Mouse (Mus musculus) megakaryocyte, embryonic 14.5 days (primary cell): ENCODE measurements around the gene Rubcnl. TPM values are rescaled to one million over a fixed set of nuclear protein-coding genes. Genes with fewer than 3 reads are reported as not detected.
A peak's percentile ranks its signal among the peaks of the same experiment; 100 is the strongest.

Experiments used
- H3K27me3 ChIP-seq: replicated peaks from 2 replicates; pipeline ENCODE3; 2012; ENCODE audit warnings: inconsistent platforms
- H3K36me3 ChIP-seq: replicated peaks from 2 replicates; pipeline ENCODE3; 2012; ENCODE audit warnings: low read length, inconsistent platforms, mixed read lengths
- H3K4me1 ChIP-seq: 2 replicates; pipeline ENCODE4 v1.6.1; 2012; ENCODE audit warnings: inconsistent platforms
- H3K4me3 ChIP-seq: replicated peaks from 2 replicates; pipeline ENCODE3; 2012; ENCODE audit warnings: moderate library complexity, mild to moderate bottlenecking, inconsistent platforms
- H3K9me3 ChIP-seq: 2 replicates; pipeline ENCODE4 v1.6.1; 2012; ENCODE audit warnings: inconsistent platforms
- FLI1 ChIP-seq: IDR thresholded peaks from 2 replicates; pipeline ENCODE4 v1.6.1; 2012; ENCODE audit warnings: low read length, inconsistent platforms, mixed read lengths
- GATA1 ChIP-seq: IDR thresholded peaks from 3 replicates; pipeline ENCODE4 v1.6.1; 2012; ENCODE audit warnings: mixed read lengths, low read length, inconsistent platforms, borderline replicate concordance
- polyA plus RNA-seq: library from polyadenylated mRNA; stranded (reverse); fragments of >175 nt; gene quantifications from 2 replicates; pipeline ENCODE4 v1.2.3, GENCODE M21; 2012; ENCODE audit warnings: low replicate concordance; ENCODE audit not compliant: insufficient read depth

Rubcnl gene
- polyA plus RNA-seq, 1 experiment, result 0.11 TPM

DNA sequence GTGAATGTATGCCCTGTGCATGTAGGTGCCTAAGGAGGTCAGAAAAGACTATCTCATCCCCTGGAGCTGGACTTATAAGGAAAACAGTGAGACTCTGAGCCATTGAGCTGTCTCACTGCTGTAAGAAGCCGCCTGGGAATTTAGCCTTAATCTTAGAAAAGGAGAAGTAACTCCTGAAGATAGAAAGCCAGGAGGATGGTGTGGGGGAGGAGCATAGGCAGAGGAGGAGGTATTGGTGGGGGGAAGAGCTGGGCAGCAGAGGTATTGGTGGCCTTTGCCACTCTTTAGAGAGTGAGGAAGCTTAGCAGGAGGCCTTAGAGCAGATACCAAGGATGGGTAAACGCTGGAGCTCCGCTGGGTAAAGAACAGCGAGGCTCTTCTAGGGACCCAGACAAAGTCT, 26.5 kb upstream of the Rubcnl start:
- peaks cover 9% of the 10 kb centered on the region for H3K4me1 ChIP-seq
- TF ChIP-seq GATA1 (no peak), FLI1 (no peak)
- peak overlapping the region; percentile 38 for H3K4me3 ChIP-seq
- no peaks in the 10 kb centered on the region for H3K9me3 ChIP-seq
- peaks cover 12% of the 10 kb centered on the region for H3K27me3 ChIP-seq
- no peaks in the 10 kb centered on the region for H3K36me3 ChIP-seq

DNA sequence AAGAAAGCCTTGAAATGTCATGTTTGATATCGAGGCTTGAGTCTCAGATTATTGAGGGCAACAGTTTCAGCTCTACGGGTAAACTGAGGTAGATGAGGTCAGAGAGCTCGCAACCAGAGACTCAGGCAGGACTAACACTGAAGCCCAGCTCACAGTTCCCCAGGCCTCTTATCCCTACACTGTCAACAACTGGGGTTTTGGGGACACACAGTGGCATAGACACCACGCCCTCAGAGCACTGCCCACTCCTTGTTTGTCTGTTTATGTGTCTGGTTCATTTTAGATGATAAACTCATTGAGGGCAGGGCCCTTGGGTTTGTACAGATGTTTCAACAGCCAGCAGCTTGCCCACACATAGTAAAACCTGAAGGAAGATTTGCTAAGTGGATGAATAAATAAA, 25.9 kb upstream of the Rubcnl start:
- TF ChIP-seq FLI1, result no peak
- Histone ChIP-seq H3K9me3 (no peaks in the 10 kb centered on the region), H3K27me3 (peaks cover 10% of the 10 kb centered on the region), H3K4me1 (peaks cover 9% of the 10 kb centered on the region), H3K36me3 (no peaks in the 10 kb centered on the region), H3K4me3 (no peak overlapping the region)

DNA sequence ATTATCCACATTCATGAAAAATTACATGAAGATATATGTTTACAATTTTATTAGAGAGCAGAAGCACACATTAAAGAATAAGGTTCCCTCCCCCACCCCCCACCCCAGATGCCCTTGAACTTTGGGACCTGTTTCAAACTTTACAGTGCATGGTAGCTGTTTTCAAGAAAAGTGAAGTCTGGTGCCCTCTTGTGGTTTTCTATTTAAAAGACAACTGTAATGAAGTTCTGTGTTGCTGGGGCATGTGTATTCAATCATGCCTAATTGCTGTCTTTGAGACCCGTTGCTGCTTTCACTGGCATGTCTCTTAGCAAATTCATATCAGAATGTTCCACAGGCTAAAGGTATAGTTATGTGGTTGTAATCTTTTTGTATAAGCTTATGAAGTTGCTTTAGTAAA, 25.3 kb upstream of the Rubcnl start:
- no peaks in the 10 kb centered on the region for H3K9me3 ChIP-seq

DNA sequence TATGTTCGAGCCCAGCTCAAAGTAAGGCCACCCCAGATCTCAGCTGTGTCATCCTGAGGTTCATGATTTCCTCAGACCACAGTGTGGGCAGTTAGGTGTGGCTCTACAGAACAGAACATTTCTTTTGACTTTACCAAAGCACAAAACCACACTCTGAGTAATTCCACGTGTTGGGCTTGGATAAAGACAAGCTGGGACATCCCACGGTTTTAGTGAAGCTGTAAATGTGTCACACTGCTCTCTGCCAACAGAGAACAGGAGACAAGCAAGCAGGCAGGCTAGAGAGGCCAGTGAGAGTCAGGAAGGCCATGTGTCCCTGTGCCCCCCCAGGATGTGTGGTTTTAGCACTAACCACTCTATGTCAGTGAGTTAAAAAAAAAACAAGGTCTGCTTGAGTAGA, 19.3 kb upstream of the Rubcnl start:
- no peak overlapping the region for H3K4me3 ChIP-seq
- H3K27me3 ChIP-seq, result peaks cover 13% of the 10 kb centered on the region
- no peaks in the 10 kb centered on the region for H3K36me3 ChIP-seq
- no peak for TF ChIP-seq FLI1
- TF ChIP-seq GATA1, result no peak
- H3K9me3 ChIP-seq, result no peaks in the 10 kb centered on the region
- H3K4me1 ChIP-seq, result peaks cover 10% of the 10 kb centered on the region

More for the DNA sequence above, 25.3 kb upstream of the Rubcnl start:
- H3K4me1 ChIP-seq, result peaks cover 9% of the 10 kb centered on the region
- peaks cover 9% of the 10 kb centered on the region for H3K27me3 ChIP-seq
- H3K36me3 ChIP-seq, result no peaks in the 10 kb centered on the region
- TF ChIP-seq GATA1 (no peak), FLI1 (no peak)
- H3K4me3 ChIP-seq, result no peak overlapping the region

DNA sequence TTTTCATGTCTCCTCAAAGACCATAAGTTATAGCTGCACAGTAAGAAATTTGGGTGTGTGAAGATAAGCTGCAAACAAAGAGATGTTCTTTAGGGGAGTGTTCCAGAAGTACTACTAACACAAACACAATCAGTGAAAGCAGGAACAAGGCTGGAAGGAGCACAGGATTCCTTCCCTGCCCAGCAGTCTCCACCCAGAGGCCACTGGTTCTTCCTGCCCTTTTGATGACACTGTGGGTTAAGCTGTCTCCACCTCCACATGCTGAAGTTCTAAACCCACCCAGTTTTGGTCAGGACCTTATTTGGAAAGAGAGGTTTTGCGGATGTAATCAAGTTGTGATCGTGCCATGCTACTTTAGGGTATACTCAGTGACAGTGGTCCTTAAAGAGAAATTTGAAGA, 18.8 kb upstream of the Rubcnl start:
- no peaks in the 10 kb centered on the region for H3K36me3 ChIP-seq
- peaks cover 10% of the 10 kb centered on the region for H3K4me1 ChIP-seq
- TF ChIP-seq GATA1 (no peak), FLI1 (no peak)
- no peak overlapping the region for H3K4me3 ChIP-seq
- no peaks in the 10 kb centered on the region for H3K9me3 ChIP-seq
- peaks cover 12% of the 10 kb centered on the region for H3K27me3 ChIP-seq

DNA sequence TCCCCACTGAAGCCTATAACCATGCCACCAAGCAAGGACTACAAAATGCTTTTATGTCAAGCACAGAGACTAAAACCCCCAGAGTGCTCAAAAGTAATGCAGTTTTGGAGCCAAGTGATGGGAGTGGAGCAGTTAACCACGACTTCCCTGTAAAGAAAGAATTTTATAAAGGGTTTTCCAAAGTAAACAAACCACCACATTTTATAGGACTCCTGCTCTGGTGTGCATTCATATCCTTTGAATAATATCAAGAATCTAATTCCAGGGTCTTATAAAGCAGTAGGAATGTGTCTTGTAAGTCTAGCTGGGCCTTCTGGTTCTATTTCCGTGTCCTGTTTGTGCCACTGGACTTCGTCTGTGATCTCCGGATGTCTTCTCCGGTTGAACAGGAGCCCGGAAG, 14.5 kb upstream of the Rubcnl start:
- no peak for TF ChIP-seq FLI1
- TF ChIP-seq GATA1, result no peak
- Histone ChIP-seq H3K36me3 (no peaks in the 10 kb centered on the region), H3K4me1 (peaks cover 16% of the 10 kb centered on the region), H3K27me3 (peaks cover 14% of the 10 kb centered on the region), H3K9me3 (no peaks in the 10 kb centered on the region), H3K4me3 (no peak overlapping the region)

DNA sequence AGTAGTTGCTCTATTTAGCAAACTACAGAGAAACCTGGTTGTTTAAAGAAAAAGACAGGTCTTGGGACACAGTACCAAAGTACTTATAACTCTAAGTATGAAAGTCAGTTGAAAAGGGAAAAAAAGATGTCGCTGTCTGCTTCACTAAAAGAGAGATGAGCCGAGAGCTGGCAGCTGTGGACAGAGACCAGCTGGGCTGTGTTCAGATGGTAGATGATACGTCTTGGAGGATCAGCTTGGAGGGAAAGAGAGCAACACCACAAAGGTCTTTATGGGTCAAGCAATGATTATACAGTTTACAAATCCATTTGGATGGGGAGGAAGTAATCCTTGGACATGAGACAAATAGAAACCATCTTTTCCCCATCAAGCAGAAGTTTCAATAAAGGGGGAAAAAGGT, 12.5 kb upstream of the Rubcnl start:
- TF ChIP-seq FLI1 (no peak), GATA1 (no peak)
- no peak overlapping the region for H3K4me3 ChIP-seq
- H3K27me3 ChIP-seq, result peaks cover 8% of the 10 kb centered on the region
- peaks cover 10% of the 10 kb centered on the region for H3K4me1 ChIP-seq
- no peaks in the 10 kb centered on the region for H3K36me3 ChIP-seq
- H3K9me3 ChIP-seq, result no peaks in the 10 kb centered on the region

DNA sequence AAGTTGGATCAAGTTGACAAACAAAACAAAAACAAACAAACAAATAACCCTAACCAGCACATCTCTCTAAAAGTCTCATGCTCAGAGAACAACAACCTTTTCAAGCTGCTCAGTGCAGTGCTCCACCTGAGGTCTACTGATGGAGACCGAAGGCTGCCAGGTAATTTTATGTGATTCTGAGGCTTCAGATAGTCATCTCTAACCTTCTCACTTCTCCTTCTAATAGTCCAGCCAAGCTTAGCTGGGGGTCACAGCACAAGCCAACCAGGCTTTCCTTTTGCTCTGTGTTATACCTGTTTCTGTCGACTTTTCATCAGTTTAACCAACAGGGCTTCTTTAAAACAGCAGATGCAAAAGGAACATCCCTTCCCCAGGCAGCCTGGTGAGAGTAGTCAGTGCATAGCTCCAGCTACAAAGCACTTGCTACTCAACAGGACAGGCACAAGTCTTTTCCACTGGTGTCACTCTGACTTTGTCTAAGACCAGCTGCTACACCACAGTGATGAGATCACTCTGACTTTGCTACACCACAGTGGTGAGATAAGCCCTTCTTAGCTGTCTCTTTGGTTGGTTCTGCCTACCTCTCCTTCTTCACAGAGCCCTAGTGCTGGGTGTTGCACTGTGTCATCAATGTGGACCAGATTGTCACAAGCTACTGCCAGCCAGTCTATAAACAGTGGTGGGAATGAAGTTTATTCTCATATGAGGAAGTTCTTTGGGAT, 10.2 kb upstream of the Rubcnl start:
- peaks cover 8% of the 10 kb centered on the region for H3K27me3 ChIP-seq
- no peaks in the 10 kb centered on the region for H3K9me3 ChIP-seq
- H3K4me3 ChIP-seq, result no peak overlapping the region
- H3K36me3 ChIP-seq, result no peaks in the 10 kb centered on the region
- TF ChIP-seq GATA1 (peak; percentile 38; the same call in 1 of the 3 replicates), FLI1 (no peak)
- peaks cover 18% of the 10 kb centered on the region for H3K4me1 ChIP-seq

DNA sequence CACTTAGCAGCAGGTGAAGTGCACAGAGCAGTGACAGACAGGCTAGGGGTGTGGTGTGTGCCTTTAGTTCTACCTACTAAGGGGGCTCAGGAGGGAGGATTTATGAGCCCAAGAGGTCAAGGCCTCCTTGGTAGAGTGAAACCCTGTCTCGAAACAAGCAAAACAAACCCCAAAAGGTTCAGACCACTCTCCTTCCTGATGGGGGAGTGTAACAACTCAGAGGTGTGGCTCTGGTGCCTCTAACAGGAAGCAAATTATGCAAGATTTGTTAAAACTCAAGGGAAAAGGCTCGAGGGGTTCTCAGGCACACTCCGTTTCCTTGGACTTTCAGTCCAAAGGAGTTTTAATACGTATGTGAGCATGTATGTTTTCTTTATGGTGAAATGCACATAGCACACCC, 5.5 kb upstream of the Rubcnl start:
- no peaks in the 10 kb centered on the region for H3K36me3 ChIP-seq
- no peak for TF ChIP-seq GATA1
- no peak for TF ChIP-seq FLI1
- no peak overlapping the region for H3K4me3 ChIP-seq
- H3K4me1 ChIP-seq, result peaks cover 34% of the 10 kb centered on the region
- H3K27me3 ChIP-seq, result peaks cover 2% of the 10 kb centered on the region
- no peaks in the 10 kb centered on the region for H3K9me3 ChIP-seq

DNA sequence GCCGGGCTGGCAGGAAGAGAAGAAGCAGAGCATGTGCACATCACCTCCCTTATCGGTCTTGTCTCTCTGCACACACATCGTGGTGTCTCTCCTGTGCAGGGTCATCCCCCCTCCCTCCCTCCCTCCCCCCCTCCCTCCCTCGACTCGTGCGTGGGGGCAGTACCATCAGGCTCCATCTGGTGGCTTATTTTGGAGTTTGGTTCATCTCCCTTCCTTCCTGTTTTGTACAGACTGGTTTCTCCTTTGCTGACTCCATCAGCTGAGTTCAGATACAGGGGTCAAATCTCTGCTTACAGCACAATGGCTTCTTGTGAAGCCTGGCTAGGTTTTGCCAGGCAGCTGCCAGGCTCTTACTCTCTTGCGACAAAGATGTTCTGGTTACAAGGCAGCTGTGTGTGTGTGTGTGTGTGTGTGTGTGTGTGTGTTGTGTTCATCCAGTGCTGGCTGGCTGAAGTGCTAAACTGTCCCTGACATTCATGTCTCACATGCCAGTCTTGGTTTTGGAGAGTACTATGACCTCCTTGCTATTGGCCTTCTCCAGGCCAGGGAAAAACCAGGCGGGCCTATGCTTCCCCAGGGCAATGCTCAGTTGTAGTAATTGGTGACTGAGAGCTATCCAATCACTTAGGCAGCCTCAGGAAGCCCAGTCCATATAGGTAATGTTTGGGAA, 4.7 kb upstream of the Rubcnl start:
- H3K4me3 ChIP-seq, result peak overlapping the region; percentile 81
- TF ChIP-seq GATA1 (no peak), FLI1 (no peak)
- peaks cover 26% of the 10 kb centered on the region for H3K4me1 ChIP-seq
- H3K27me3 ChIP-seq, result no peaks in the 10 kb centered on the region
- H3K36me3 ChIP-seq, result no peaks in the 10 kb centered on the region
- no peaks in the 10 kb centered on the region for H3K9me3 ChIP-seq
